Mouse (Mus musculus) embryonic fibroblast, embryonic 13.5 days (primary cell): Measurements from ENCODE around the gene Ier5l.

Experiments used
- CTCF ChIP-seq: IDR thresholded peaks from 2 replicates; pipeline ENCODE4 v1.5.1; 2011; ENCODE audit warnings: mild to moderate bottlenecking, control low read depth, low read length, moderate library complexity, borderline replicate concordance; ENCODE audit not compliant: insufficient read depth
- POLR2A ChIP-seq: IDR thresholded peaks from 2 replicates; pipeline ENCODE4 v1.6.1; 2011; ENCODE audit warnings: low read depth, mild to moderate bottlenecking, control low read depth, low read length, moderate library complexity

- TF ChIP-seq CTCF = 0 out of 2 replicates have a peak, but pooled peaks have one; percentile 7
- peak; percentile 69 for TF ChIP-seq POLR2A
These were observed 3.7 kb downstream of the Ier5l start for GRCm38 (mm10) chr2:30470143-30470946.
